Mouse (Mus musculus): ENCODE data around the gene Ubap2.

DNA sequence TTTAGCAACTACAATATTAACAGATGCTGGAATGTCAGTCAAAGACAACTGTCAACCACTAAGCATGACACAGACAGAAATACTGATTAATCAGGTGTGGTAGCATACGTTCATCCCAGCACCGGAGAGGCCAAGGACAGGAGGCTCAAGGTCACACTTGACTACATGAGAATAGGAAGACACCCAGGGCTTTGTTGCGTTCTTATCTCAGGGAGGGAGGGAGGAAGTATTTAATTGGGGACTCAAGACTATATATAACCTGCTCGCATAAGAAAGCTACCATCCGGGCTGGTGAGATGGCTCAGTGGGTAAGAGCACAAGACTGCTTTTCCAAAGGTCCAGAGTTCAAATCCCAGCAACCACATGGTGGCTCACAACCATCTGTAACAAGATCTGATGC, 39.3 kb downstream of the Ubap2 start:
- 0 out of 2 replicates have a peak, but pooled peaks have one; percentile 18 for TF ChIP-seq MAFK (IDR thresholded peaks at IDR 0.05; ENCODE audit: insufficient read depth, low read depth, low read length)
- no peak for TF ChIP-seq ZNF384 (IDR thresholded peaks at IDR 0.05; ENCODE audit: low read depth, low read length)
- no peak for TF ChIP-seq HCFC1 (IDR thresholded peaks at IDR 0.05; ENCODE audit: borderline replicate concordance, insufficient read depth, low read length)
- no peak for TF ChIP-seq ZC3H11A (IDR thresholded peaks at IDR 0.05; ENCODE audit: borderline replicate concordance, low read depth, low read length)

All from ES-E14 (cell line).